Mouse (Mus musculus) leukemia stem cell, adult 10-12 weeks (primary cell): Measurements from ENCODE around the gene Gm43517. TPM values are rescaled to one million over a fixed set of nuclear protein-coding genes. Genes with fewer than 3 reads are reported as not detected.

Source experiments
- polyA plus RNA-seq: library from polyadenylated mRNA; stranded (reverse); fragments of >175 nt; gene quantifications from 2 replicates; pipeline ENCODE4 v1.2.3, GENCODE M21; 2012; ENCODE audit warnings: low replicate concordance

Gm43517 gene
- polyA plus RNA-seq, result not detected in 2 replicates

GRCm38 (mm10) chr12:49384876-49385630, at the start of gene Gm43517:
Gene Gm43517 (plus strand): TSS chr12:49385174.

GRCm38 (mm10) chr12:49382565-49383520, 2.1 kb upstream of the Gm43517 start, which contains the start of gene Foxg1:
Gene Foxg1 (plus strand): TSS chr12:49382660.

Other genes with a start within 250 kb of the Gm43517 start
- not detected in 2 replicates for gene Foxg1, start 2.5 kb upstream of the Gm43517 start, polyA plus RNA-seq